Mouse (Mus musculus) bone marrow macrophage, adult 2 months (primary cell): ENCODE data around the gene Timd2.

Experiments
- CTCF ChIP-seq: IDR thresholded peaks from 2 replicates; pipeline ENCODE4 v1.5.1; 2012; ENCODE audit warnings: low read depth, mild to moderate bottlenecking, low read length, moderate library complexity
- POLR2A ChIP-seq: IDR thresholded peaks from 2 replicates; pipeline ENCODE4 v1.6.1; 2012; ENCODE audit warnings: mild to moderate bottlenecking, low read depth, low read length, borderline replicate concordance

GRCm38 (mm10) chr11:46753662-46754061, 46.8 kb upstream of the Timd2 start:
- TF ChIP-seq CTCF (no peak), POLR2A (no peak)
